ENCODE assay signal across 24 mouse cellular contexts in genomic region chr9:75274486-75274885, GRCm38 (mm10). TPM values are rescaled to one million over a fixed set of nuclear protein-coding genes. Genes with fewer than 3 reads are reported as not detected.
DNase-seq lines count a peak whose midpoint lies in the region; ATAC-seq and TF ChIP-seq lines count a peak whose summit lies in the region.
"Had no signal": no experiment of that assay in that cellular context is flagged by ENCODE, and none has a peak within 500 bp of the region (broad histone marks: within the 10 kb centered on the region; RNA-seq: fewer than 3 reads in every experiment).

No protein-coding gene starts in this region.

- H3K27me3 ChIP-seq in lung, postnatal 0 days (replicated peaks; ENCODE audit: insufficient read depth, low read length), result no peaks in the 10 kb centered on the region
- H3K27me3 ChIP-seq in CH12.LX (replicated peaks), result no peaks in the 10 kb centered on the region
- H3K27me3 ChIP-seq: embryonic facial prominence, embryonic 12.5 days; forebrain, embryonic 12.5 days had no signal

- no peak for DNase-seq in lung, postnatal 0 days (ENCODE audit: low spot score)
- DNase-seq in lung, postnatal 14 days, result no peak
- DNase-seq in urinary bladder, postnatal 25 days (ENCODE audit: low spot score), result peak; percentile 33
- DNase-seq in urinary bladder, adult 2 months (ENCODE audit: low spot score), result no peak
- no peak for DNase-seq in CH12.LX (ENCODE audit: extremely low read depth)
- DNase-seq in fat pad, adult 2 months (ENCODE audit: extremely low read depth, low read depth, low spot score), result peak; percentile 18
- no peak for DNase-seq in cerebellum, postnatal 36 days
- DNase-seq: adrenal gland, adult 2 months; adrenal gland, postnatal 10 days; adrenal gland, postnatal 25 days; B cell, adult 2 months; cerebellum, adult 11 months; cerebellum, adult 18-20 months; cerebellum, adult 8-10 months; cerebellum, adult 9-11 months; cerebellum, postnatal 14 days had no signal

- TF ChIP-seq CTCF in lung, postnatal 0 days (IDR thresholded peaks at IDR 0.05), result no peak
- no peak for TF ChIP-seq CTCF in CH12.LX (conservative IDR thresholded peaks at IDR 0.05 in 1 of 2, IDR thresholded peaks at IDR 0.05 in 1 of 2; ENCODE audit: low read depth in 2 of 2, low read length in 2 of 2)

- no peak overlapping the region for H3K4me3 ChIP-seq in lung, postnatal 0 days (ENCODE audit: low read depth, low read length)
- H3K4me3 ChIP-seq in CH12.LX (replicated peaks in 1 of 3; ENCODE audit: low read depth in 2 of 3, low read length in 2 of 3, poor library complexity in 1 of 3), result peak overlapping the region; percentile 21 to 55 (median 39)
- H3K4me3 ChIP-seq: embryonic facial prominence, embryonic 10.5 days; embryonic facial prominence, embryonic 12.5 days; forebrain, embryonic 10.5 days; forebrain, embryonic 12.5 days had no signal

- ATAC-seq in lung, postnatal 0 days, result 0 out of 2 replicates have a peak, but pooled peaks have one; percentile 35
- ATAC-seq: CD4-positive, CD25-positive, alpha-beta regulatory T cell, adult 4 months; forebrain, embryonic 14.5 days; forebrain, embryonic 16.5 days had no signal

- H3K36me3 ChIP-seq in lung, postnatal 0 days (ENCODE audit: insufficient read depth, low read length), result no peaks in the 10 kb centered on the region
- H3K36me3 ChIP-seq in CH12.LX (replicated peaks in 1 of 2; ENCODE audit: control insufficient read depth in 1 of 2, insufficient read depth in 1 of 2, low read length in 1 of 2), result peaks cover 8 to 34% of the 10 kb centered on the region in 2 experiments
- H3K36me3 ChIP-seq: embryonic facial prominence, embryonic 10.5 days; embryonic facial prominence, embryonic 12.5 days; forebrain, embryonic 10.5 days; forebrain, embryonic 12.5 days; G1E had no signal

- dilution Hi-C loops in CH12.LX (cut with MboI; ENCODE audit: extremely low pct_ligation_motif_present, extremely low pct_unique_long_range_greater_than_20kb, low sequenced_read_pairs), result no loop called here

- H3K27ac ChIP-seq in lung, postnatal 0 days (ENCODE audit: low read length), result no peak overlapping the region
- no peak overlapping the region for H3K27ac ChIP-seq in CH12.LX (ENCODE audit: insufficient read depth, low read depth)
- H3K27ac ChIP-seq: embryonic facial prominence, embryonic 10.5 days; embryonic facial prominence, embryonic 12.5 days; forebrain, embryonic 10.5 days; forebrain, embryonic 12.5 days had no signal

- H3K4me1 ChIP-seq in lung, postnatal 0 days (ENCODE audit: insufficient read depth, low read depth, low read length), result no peaks in the 10 kb centered on the region
- H3K4me1 ChIP-seq in CH12.LX (ENCODE audit: control insufficient read depth in 1 of 2, insufficient read depth in 2 of 2), result peaks cover 10 to 38% of the 10 kb centered on the region in 2 experiments
- H3K4me1 ChIP-seq: embryonic facial prominence, embryonic 12.5 days; forebrain, embryonic 12.5 days had no signal

- H3K79me2 ChIP-seq in CH12.LX (replicated peaks; ENCODE audit: control insufficient read depth, extremely low read depth, insufficient read depth, poor library complexity, severe bottlenecking), result no peaks in the 10 kb centered on the region

- TF ChIP-seq POLR2A in CH12.LX (IDR thresholded peaks at IDR 0.05; ENCODE audit: low read depth, low read length), result no peak

- no peak for TF ChIP-seq RAD21 in CH12.LX (IDR thresholded peaks at IDR 0.05; ENCODE audit: low read depth, low read length)

- no peaks in the 10 kb centered on the region for H3K9me3 ChIP-seq in lung, postnatal 0 days (ENCODE audit: low read length)
- peaks cover 4% of the 10 kb centered on the region for H3K9me3 ChIP-seq in CH12.LX (replicated peaks; ENCODE audit: low read length)
- H3K9me3 ChIP-seq: embryonic facial prominence, embryonic 10.5 days; embryonic facial prominence, embryonic 12.5 days; forebrain, embryonic 10.5 days; forebrain, embryonic 12.5 days; G1E had no signal

- 90% methylated on average over 5 of the region's 5 CpGs for WGBS in lung, postnatal 0 days

- H3K9ac ChIP-seq in lung, postnatal 0 days (replicated peaks; ENCODE audit: low read depth), result no peak overlapping the region
- H3K9ac ChIP-seq in CH12.LX (ENCODE audit: insufficient read depth, low read depth), result peak overlapping the region; percentile 10; the same call in 1 of the 2 replicates
- H3K9ac ChIP-seq: embryonic facial prominence, embryonic 12.5 days had no signal

- H3K4me2 ChIP-seq in lung, postnatal 0 days (replicated peaks; ENCODE audit: low read depth, low read length), result no peak overlapping the region
- H3K4me2 ChIP-seq in CH12.LX (ENCODE audit: insufficient read depth, low read depth, poor library complexity, severe bottlenecking), result no peak overlapping the region
- H3K4me2 ChIP-seq: embryonic facial prominence, embryonic 12.5 days; forebrain, embryonic 12.5 days had no signal

- in situ Hi-C loops in CH12.LX (cut with MboI; ENCODE audit: low pct_ligation_motif_present, low pct_unique_long_range_greater_than_20kb, low sequenced_read_pairs), result loop anchor here (10.0 kb wide), 2 partner anchors 70 to 370 kb away; no protein-coding TSS in a partner anchor

- no peak for TF ChIP-seq EP300 in lung, postnatal 0 days (IDR thresholded peaks at IDR 0.05)
- 0 out of 2 replicates have a peak, but pooled peaks have one; percentile 22 for TF ChIP-seq EP300 in CH12.LX (IDR thresholded peaks at IDR 0.05; ENCODE audit: low read length)

TF ChIP-seq in CH12.LX, 34 proteins besides CTCF, POLR2A, EP300 and RAD21:
- TF ChIP-seq ZMIZ1 (IDR thresholded peaks at IDR 0.05; ENCODE audit: low read depth, low read length) (no peak), MEF2A (IDR thresholded peaks at IDR 0.05; ENCODE audit: borderline replicate concordance, low read depth, low read length) (no peak), NRF1 (IDR thresholded peaks at IDR 0.05; ENCODE audit: low read depth, low read length) (no peak), TCF12 (IDR thresholded peaks at IDR 0.05; ENCODE audit: low read depth, low read length) (no peak), KAT2A (IDR thresholded peaks at IDR 0.05; ENCODE audit: insufficient replicate concordance, low read length) (no peak), HCFC1 (IDR thresholded peaks at IDR 0.05; ENCODE audit: low read depth, low read length) (no peak), USF1 (IDR thresholded peaks at IDR 0.05; ENCODE audit: low read depth, low read length) (no peak), ELF1 (IDR thresholded peaks at IDR 0.05; ENCODE audit: low read depth, low read length) (no peak), CHD1 (IDR thresholded peaks at IDR 0.05; ENCODE audit: low read depth, low read length) (no peak), MAX (IDR thresholded peaks at IDR 0.05; ENCODE audit: low read length) (no peak), PAX5 (IDR thresholded peaks at IDR 0.05; ENCODE audit: low read length) (no peak), UBTF (IDR thresholded peaks at IDR 0.05; ENCODE audit: low read depth, low read length) (no peak)

RNA-seq across cellular contexts. Expression of gene Gnb5, which starts 31.6 kb away (rescaled TPM):
- polyA plus RNA-seq in lung, postnatal 0 days (2015; fragmentation: Nextera tagmentation; extraction: Ambion mirVana), result 10.7 and 11.5 TPM in 2 replicates
- 17.6 and 20.6 TPM in 2 replicates for polyA plus RNA-seq in urinary bladder, adult 2 months (2012; rRNA removed)
- total RNA-seq in CH12.LX (2012; rRNA removed) (4.4 and 6.5 TPM in 2 replicates), CH12.LX (2014; rRNA removed) (2.9 and 4.7 TPM in 2 replicates)
- 2.7 and 3.1 TPM in 2 replicates for polyA plus RNA-seq in CH12.LX (2012; ENCODE audit: insufficient read length, low read depth)
- polyA plus RNA-seq: G1E had no signal

RNA-seq across cellular contexts. Expression of gene Myo5c, which starts 42.7 kb away (rescaled TPM):
- polyA plus RNA-seq in lung, postnatal 0 days (2015; fragmentation: Nextera tagmentation; extraction: Ambion mirVana), result 35.0 and 39.2 TPM in 2 replicates
- polyA plus RNA-seq in urinary bladder, adult 2 months (2012; rRNA removed), result 10.0 and 10.3 TPM in 2 replicates
- total RNA-seq in CH12.LX (2012; rRNA removed) (1.6 and 4.4 TPM in 2 replicates), CH12.LX (2014; rRNA removed) (3.7 and 3.8 TPM in 2 replicates)
- 4.7 and 5.2 TPM in 2 replicates for polyA plus RNA-seq in CH12.LX (2012; ENCODE audit: insufficient read length, low read depth)
- polyA plus RNA-seq: G1E had no signal

Comparison
In these comparisons a context has a peak if more than half of its experiments do, and no peak if none do; other contexts are left out.
1. DNase-seq: peak in urinary bladder, postnatal 25 days (single experiment) and fat pad, adult 2 months (single experiment); none in lung, postnatal 0 days (single experiment), lung, postnatal 14 days (single experiment), urinary bladder, adult 2 months (single experiment), CH12.LX (single experiment) and cerebellum, postnatal 36 days (0 of 2).